Mouse (Mus musculus) common myeloid progenitor, adult 5-6 weeks (primary cell): ENCODE results near the gene Spib. TPM values are rescaled to one million over a fixed set of nuclear protein-coding genes. Genes with fewer than 3 reads are reported as not detected.

Source experiments
- ATAC-seq: replicated peaks from 2 replicates; pipeline ENCODE4 v1.8.0; 2016; ENCODE audit warnings: low read depth, mild to moderate bottlenecking, moderate TSS enrichment, inconsistent platforms; ENCODE audit not compliant: poor library complexity, severe bottlenecking
- total RNA-seq: library from RNA; stranded (forward); fragments of 200-1000, 187-1606 nt; gene quantifications from 2 replicates; pipeline ENCODE4 v1.2.3, GENCODE M21; 2017

The Spib gene
- total RNA-seq, 1 experiment from 2014 or later: not detected

- ATAC-seq: no peak
These were observed 40.5 kb downstream of the Spib start for GRCm38 (mm10) chr7:44491391-44491790.

- ATAC-seq: no peak
These were observed 41.6 kb downstream of the Spib start for GRCm38 (mm10) chr7:44490281-44490680.

- no peak for ATAC-seq
These were observed 43.3 kb downstream of the Spib start for GRCm38 (mm10) chr7:44488545-44488944.

GRCm38 (mm10) chr7:44487936-44488335, 43.9 kb downstream of the Spib start:
- ATAC-seq: no peak

DNA sequence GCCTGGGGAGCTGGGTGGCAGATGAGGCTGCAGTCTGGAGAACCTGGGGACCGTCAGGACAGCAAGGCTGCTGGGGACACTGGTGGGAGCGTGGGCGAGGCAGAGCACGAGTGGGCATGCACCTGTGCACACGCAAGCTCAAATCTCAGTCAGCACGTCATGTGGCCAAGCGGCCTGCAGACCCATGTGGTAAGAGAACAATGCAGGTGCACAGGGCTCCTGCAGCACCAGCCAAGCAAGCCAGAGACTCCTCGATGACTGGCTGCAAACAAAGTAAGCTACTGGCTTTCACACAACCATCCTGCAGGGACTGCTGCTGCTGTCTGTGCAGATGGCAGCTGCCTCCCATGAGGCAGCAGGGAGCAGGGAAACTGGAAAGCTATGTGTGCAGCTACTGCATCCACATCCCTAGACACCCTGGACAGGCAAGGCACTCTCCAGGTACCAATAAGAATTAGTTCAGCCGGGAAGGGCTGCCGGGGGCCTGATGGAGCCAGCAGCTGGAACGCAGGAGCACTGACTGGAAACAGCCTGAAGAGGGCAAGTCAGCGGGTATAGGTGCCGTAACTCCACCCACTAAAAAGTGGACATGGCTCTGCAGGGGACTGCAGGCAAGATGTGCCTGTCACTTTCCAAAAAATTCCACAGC, 44.8 kb downstream of the Spib start:
- no peak for ATAC-seq

GRCm38 (mm10) chr7:44485572-44486195, 46.2 kb downstream of the Spib start:
- ATAC-seq: no peak

DNA sequence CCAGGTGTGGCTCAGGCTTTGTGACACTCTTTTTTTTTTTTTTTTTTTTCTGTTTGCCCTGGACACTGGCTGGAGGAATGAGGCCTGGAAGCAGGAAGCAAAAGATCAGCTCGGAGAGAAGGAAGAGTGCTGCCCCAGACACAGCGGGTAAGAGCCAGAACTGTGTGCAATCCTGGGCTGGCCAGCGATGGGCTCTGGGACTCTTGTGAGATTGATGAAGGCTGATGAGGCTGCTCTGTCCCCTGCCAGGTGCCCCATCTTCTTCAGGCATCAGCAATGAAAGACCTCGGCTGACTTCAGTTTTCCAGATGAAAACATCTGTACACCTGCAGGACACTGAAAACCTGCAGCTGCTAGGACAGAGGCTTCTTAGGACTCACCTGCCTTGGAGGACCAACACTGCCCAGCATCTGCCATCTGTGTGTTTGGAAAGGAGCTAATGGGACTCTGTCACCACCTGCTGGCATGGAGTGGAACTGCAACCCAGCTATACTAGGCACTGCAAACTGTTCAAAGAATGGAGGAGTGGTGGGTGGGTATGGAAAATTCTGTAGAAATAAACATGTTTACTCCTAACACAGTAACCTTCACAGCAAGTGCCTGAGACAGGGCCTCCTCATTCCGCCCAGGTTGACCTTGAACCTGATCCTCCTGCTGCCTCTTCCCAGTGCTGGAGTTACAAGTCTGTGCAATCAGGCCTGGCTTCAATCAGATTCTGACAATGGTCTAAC, 46.9 kb downstream of the Spib start:
- ATAC-seq: peak; percentile 88

GRCm38 (mm10) chr7:44484109-44484508, 47.8 kb downstream of the Spib start:
- ATAC-seq: no peak

- ATAC-seq: peak; percentile 52
These were observed 48.9 kb downstream of the Spib start for GRCm38 (mm10) chr7:44482836-44483435.

Other genes starting within 250 kb of the Spib start
- 2.7 and 5.5 TPM in 2 replicates for gene Clec11a, start 225.2 kb downstream of the Spib start, total RNA-seq
- gene Shank1, start 221.8 kb downstream of the Spib start, total RNA-seq: not detected in 2 replicates
- 0.58 and 0.64 TPM in 2 replicates for gene Syt3, start 148.0 kb downstream of the Spib start, total RNA-seq
- gene 1700008O03Rik, start 146.3 kb downstream of the Spib start, total RNA-seq: 0.78 TPM in 1 of 2 replicates, not detected in the other
- gene Lrrc4b, start 103.1 kb downstream of the Spib start, total RNA-seq: not detected in 2 replicates
- gene Aspdh, start 66.7 kb downstream of the Spib start, total RNA-seq: not detected in 2 replicates
- 26.0 and 37.3 TPM in 2 replicates for gene Josd2, start 64.1 kb downstream of the Spib start, total RNA-seq
- gene Emc10, start 35.5 kb downstream of the Spib start, total RNA-seq: 29.5 and 38.8 TPM in 2 replicates
- gene Fam71e1, start 35.5 kb downstream of the Spib start, total RNA-seq: 3.1 TPM in 1 of 2 replicates, not detected in the other
- not detected in 2 replicates for gene Mybpc2, start 7.4 kb downstream of the Spib start, total RNA-seq
- 86.0 and 89.7 TPM in 2 replicates for gene Pold1, start 16.8 kb upstream of the Spib start, total RNA-seq
- 69.3 and 123 TPM in 2 replicates for gene Nr1h2, start 21.9 kb upstream of the Spib start, total RNA-seq
- 43.4 and 48.5 TPM in 2 replicates for gene Napsa, start 40.3 kb upstream of the Spib start, total RNA-seq
- 0.39 and 1.1 TPM in 2 replicates for gene Kcnc3, start 58.6 kb upstream of the Spib start, total RNA-seq
- not detected in 2 replicates for gene Myh14, start 138.8 kb upstream of the Spib start, total RNA-seq
- not detected in 2 replicates for gene Izumo2, start 176.7 kb upstream of the Spib start, total RNA-seq
- gene Vrk3, start 216.3 kb upstream of the Spib start, total RNA-seq: 40.0 and 44.7 TPM in 2 replicates
- gene Zfp473, start 219.0 kb upstream of the Spib start, total RNA-seq: 2.0 and 3.0 TPM in 2 replicates